9 mouse cellular contexts compared by ENCODE assay signal in genomic region chr5:143076603-143077143, GRCm38 (mm10).
"Had no signal": no experiment of that assay in that cellular context is flagged by ENCODE, and none has a peak within 500 bp of the region (broad histone marks: within the 10 kb centered on the region; RNA-seq: fewer than 3 reads in every experiment).

No protein-coding gene starts in this region.

- H3K4me2 ChIP-seq: midbrain, embryonic 12.5 days had no signal

- H3K9ac ChIP-seq: midbrain, embryonic 12.5 days had no signal

- ATAC-seq: intestine, postnatal 0 days; lung, postnatal 0 days had no signal

- DNase-seq: kidney, adult 8-10 months; kidney, postnatal 36 days; lung, adult 2 months; lung, postnatal 36 days; right cerebral cortex, postnatal 14 days had no signal

- H3K27ac ChIP-seq: limb, embryonic 10.5 days; midbrain, embryonic 12.5 days had no signal

- H3K4me1 ChIP-seq: limb, embryonic 10.5 days; midbrain, embryonic 12.5 days had no signal

- H3K9me3 ChIP-seq: limb, embryonic 10.5 days; midbrain, embryonic 12.5 days had no signal

- H3K4me3 ChIP-seq: limb, embryonic 10.5 days; midbrain, embryonic 12.5 days had no signal

- H3K27me3 ChIP-seq: midbrain, embryonic 12.5 days had no signal
